Mouse (Mus musculus) erythroblast, embryonic 14.5 days (primary cell): Measurements from ENCODE around the gene Snapin. TPM values are rescaled to one million over a fixed set of nuclear protein-coding genes. Genes with fewer than 3 reads are reported as not detected.

Experiments used
- H3K27me3 ChIP-seq: 2 replicates; pipeline ENCODE4 v1.6.1; 2012; ENCODE audit warnings: inconsistent platforms; ENCODE audit not compliant: control insufficient read depth
- H3K36me3 ChIP-seq: 2 replicates; pipeline ENCODE4 v1.6.1; 2012; ENCODE audit warnings: mild to moderate bottlenecking, inconsistent platforms; ENCODE audit not compliant: control insufficient read depth
- H3K4me1 ChIP-seq: 2 replicates; pipeline ENCODE4 v1.6.1; 2012; ENCODE audit warnings: inconsistent platforms; ENCODE audit not compliant: control insufficient read depth
- H3K4me3 ChIP-seq: replicated peaks from 2 replicates; pipeline ENCODE3; 2012; ENCODE audit warnings: moderate library complexity, mild to moderate bottlenecking, inconsistent platforms
- H3K9me3 ChIP-seq: 2 replicates; pipeline ENCODE4 v1.6.1; 2012; ENCODE audit warnings: low read length, inconsistent platforms, mixed read lengths; ENCODE audit not compliant: control insufficient read depth
- GATA1 ChIP-seq: IDR thresholded peaks from 2 replicates; pipeline ENCODE4 v1.6.1; 2012; ENCODE audit warnings: low read length, inconsistent platforms, mixed read lengths
- TAL1 ChIP-seq: IDR thresholded peaks from 3 replicates; pipeline ENCODE4 v1.6.1; 2012; ENCODE audit warnings: low read length, inconsistent platforms, mixed read lengths
- polyA plus RNA-seq: library from polyadenylated mRNA; stranded (reverse); fragments of >175 nt; gene quantifications from 2 replicates; pipeline ENCODE4 v1.2.3, GENCODE M21; 2012

The Snapin gene
- polyA plus RNA-seq, 1 experiment = 0.14 TPM

- no peaks in the 10 kb centered on the region for H3K9me3 ChIP-seq
- H3K36me3 ChIP-seq = no peaks in the 10 kb centered on the region
- no peak overlapping the region for H3K4me3 ChIP-seq
- TF ChIP-seq GATA1 (no peak), TAL1 (no peak)
- H3K27me3 ChIP-seq = peaks cover 12% of the 10 kb centered on the region
- peaks cover 26% of the 10 kb centered on the region for H3K4me1 ChIP-seq
Measured at GRCm38 (mm10) chr3:90517711-90518110, 26.9 kb upstream of the Snapin start.

GRCm38 (mm10) chr3:90515789-90516188, 25.0 kb upstream of the Snapin start:
- Histone ChIP-seq H3K27me3 (peaks cover 12% of the 10 kb centered on the region), H3K4me3 (no peak overlapping the region), H3K36me3 (peaks cover 6% of the 10 kb centered on the region), H3K4me1 (peaks cover 26% of the 10 kb centered on the region), H3K9me3 (no peaks in the 10 kb centered on the region)
- TF ChIP-seq GATA1 = no peak
- no peak for TF ChIP-seq TAL1

GRCm38 (mm10) chr3:90515242-90515641, 24.4 kb upstream of the Snapin start:
- peak overlapping the region; percentile 63 for H3K4me3 ChIP-seq

GRCm38 (mm10) chr3:90514691-90515090, 23.9 kb upstream of the Snapin start:
- peaks cover 12% of the 10 kb centered on the region for H3K27me3 ChIP-seq
- peaks cover 6% of the 10 kb centered on the region for H3K36me3 ChIP-seq
- no peaks in the 10 kb centered on the region for H3K9me3 ChIP-seq
- peak overlapping the region; percentile 63 for H3K4me3 ChIP-seq
- peaks cover 30% of the 10 kb centered on the region for H3K4me1 ChIP-seq
- no peak for TF ChIP-seq TAL1
- TF ChIP-seq GATA1 = no peak

More at GRCm38 (mm10) chr3:90515242-90515641, 24.4 kb upstream of the Snapin start:
- peaks cover 27% of the 10 kb centered on the region for H3K4me1 ChIP-seq
- no peaks in the 10 kb centered on the region for H3K9me3 ChIP-seq
- no peak for TF ChIP-seq GATA1
- no peak for TF ChIP-seq TAL1
- H3K36me3 ChIP-seq = peaks cover 6% of the 10 kb centered on the region
- H3K27me3 ChIP-seq = peaks cover 12% of the 10 kb centered on the region

GRCm38 (mm10) chr3:90513796-90514590, 23.2 kb upstream of the Snapin start, which contains the start of the genes S100a1 and S100a13:
TSS of gene S100a1 (minus strand) at chr3:90514392.
TSS of gene S100a13 (plus strand) at chr3:90514435.
- Histone ChIP-seq H3K27me3 (peaks cover 12% of the 10 kb centered on the region), H3K9me3 (no peaks in the 10 kb centered on the region), H3K36me3 (peaks cover 6% of the 10 kb centered on the region), H3K4me3 (peak within 1 kb of the TSS; percentile 63), H3K4me1 (peaks cover 34% of the 10 kb centered on the region)
- TF ChIP-seq GATA1 (no peak), TAL1 (no peak)

- Histone ChIP-seq H3K4me1 (peaks cover 36% of the 10 kb centered on the region), H3K36me3 (peaks cover 6% of the 10 kb centered on the region), H3K9me3 (no peaks in the 10 kb centered on the region), H3K4me3 (no peak overlapping the region), H3K27me3 (peaks cover 12% of the 10 kb centered on the region)
- TF ChIP-seq TAL1 (no peak), GATA1 (no peak)
Measured at GRCm38 (mm10) chr3:90512948-90513642, 22.3 kb upstream of the Snapin start.

- H3K27me3 ChIP-seq = peaks cover 12% of the 10 kb centered on the region
- TF ChIP-seq TAL1 (no peak), GATA1 (no peak)
- no peaks in the 10 kb centered on the region for H3K9me3 ChIP-seq
- H3K4me1 ChIP-seq = peaks cover 44% of the 10 kb centered on the region
- H3K36me3 ChIP-seq = peaks cover 12% of the 10 kb centered on the region
- H3K4me3 ChIP-seq = no peak overlapping the region
Measured at GRCm38 (mm10) chr3:90512276-90512675, 21.4 kb upstream of the Snapin start.

GRCm38 (mm10) chr3:90509747-90510123, 18.9 kb upstream of the Snapin start:
- H3K36me3 ChIP-seq = peaks cover 38% of the 10 kb centered on the region
- peaks cover 44% of the 10 kb centered on the region for H3K4me1 ChIP-seq
- H3K9me3 ChIP-seq = no peaks in the 10 kb centered on the region
- TF ChIP-seq GATA1 (no peak), TAL1 (no peak)
- peaks cover 12% of the 10 kb centered on the region for H3K27me3 ChIP-seq
- peak overlapping the region; percentile 98 for H3K4me3 ChIP-seq
